Mouse (Mus musculus) right cerebral cortex, adult 18-20 months (tissue): ENCODE data around the gene Cyp2c55.

ENCODE experiments used
- DNase-seq: peaks from one replicate; pipeline ENCODE4 v3.0.0; 2022; ENCODE audit warnings: mixed read lengths

The Cyp2c55 gene

DNA sequence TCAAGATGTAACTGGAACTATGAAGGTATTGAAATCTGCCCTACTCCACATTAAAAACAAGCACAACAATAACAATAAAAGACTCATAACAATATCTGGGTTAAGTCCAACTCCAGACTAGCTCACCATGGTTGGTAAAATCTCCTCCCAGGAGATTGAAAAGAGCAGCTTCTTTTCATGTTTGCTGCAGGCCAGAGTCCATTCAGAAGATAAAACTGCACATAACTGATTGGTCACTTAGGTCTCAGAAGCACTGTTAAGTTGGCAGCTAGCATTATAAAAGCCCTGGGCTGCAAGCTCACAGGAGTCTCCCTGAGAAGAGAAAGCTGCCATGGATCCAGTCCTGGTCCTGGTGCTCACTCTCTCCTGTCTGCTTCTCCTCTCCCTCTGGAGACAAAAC, at the start of gene Cyp2c55:
Gene Cyp2c55, plus strand, starts transcription at position 305 of the 400 bp plus-strand sequence.
- no peak for DNase-seq

DNA sequence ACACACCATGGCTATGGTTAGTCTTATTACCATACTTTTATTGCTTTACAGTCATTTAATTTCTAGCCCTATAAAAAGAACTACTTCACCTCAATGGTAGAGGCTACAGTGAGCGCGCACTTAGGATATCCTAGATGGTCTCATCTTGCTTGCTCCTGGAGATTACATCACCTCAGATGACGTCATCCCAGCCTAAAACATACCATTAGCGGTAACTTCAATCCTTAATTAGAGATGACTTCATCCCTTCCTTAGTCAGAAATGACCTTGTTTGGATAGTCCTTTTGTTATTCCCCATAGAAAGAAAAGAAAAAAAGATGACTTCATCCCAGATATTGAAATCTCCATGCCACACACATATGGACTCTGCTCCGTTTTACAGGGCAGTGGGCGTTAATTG, 36.1 kb upstream of the Cyp2c55 start:
- no peak for DNase-seq

DNA sequence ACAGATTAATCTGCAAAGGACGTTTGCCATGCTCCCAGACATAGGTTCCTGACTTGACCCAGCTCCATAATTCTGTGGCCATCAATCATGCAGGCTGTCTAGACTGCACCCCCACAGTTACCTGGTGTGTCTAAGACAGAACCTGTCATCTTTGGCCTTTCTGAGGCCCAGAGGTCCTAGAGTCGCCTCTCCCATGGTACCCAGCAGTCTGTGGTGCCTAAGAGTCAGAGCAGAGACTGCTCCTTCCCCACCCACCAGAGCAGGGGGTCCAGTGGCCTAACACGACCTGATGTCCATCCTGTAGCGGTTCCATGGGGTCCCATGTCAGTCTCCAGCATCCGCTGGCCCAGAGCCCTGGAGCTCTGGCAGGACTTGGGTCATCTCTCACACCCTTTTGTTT, 34.2 kb upstream of the Cyp2c55 start:
- no peak for DNase-seq

DNA sequence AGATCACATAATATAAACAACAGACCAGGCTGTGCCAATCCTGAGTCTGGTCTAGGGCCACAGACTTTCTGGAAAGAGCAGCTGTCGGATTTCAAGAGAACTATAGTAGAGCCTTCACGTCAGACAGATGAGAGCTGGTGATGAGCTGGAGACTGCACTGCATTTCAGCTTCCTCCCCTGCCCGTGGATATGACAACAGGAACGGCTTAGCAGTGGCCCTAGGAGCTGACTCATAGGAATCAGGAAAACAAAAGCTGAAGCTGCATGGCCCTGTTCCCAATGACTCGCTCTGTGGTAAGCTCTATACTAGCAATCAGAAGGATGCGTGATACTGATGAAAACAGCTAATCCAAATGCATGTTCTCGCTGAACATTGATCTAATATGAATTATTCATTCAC, 33.2 kb upstream of the Cyp2c55 start:
- no peak for DNase-seq

DNA sequence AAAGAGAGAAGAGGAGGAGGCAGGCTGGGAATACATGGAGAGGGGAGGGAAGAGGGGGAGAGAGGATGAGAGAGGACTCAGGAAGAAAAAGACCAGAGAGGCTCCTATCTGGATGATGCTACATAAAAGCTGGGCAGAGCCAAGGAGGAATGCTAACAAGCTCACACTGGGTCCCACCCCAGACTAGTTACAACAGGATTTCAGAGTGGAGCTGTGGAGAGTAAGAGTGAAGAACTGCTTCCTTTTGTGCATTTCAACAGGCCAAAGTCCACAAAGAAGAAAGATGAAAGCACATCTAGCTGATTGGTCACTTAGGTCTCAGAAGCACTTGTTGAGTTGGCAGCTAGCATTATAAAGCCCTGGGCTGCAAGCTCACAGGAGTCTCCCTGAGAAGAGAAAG, 30.6 kb upstream of the Cyp2c55 start:
- no peak for DNase-seq

DNA sequence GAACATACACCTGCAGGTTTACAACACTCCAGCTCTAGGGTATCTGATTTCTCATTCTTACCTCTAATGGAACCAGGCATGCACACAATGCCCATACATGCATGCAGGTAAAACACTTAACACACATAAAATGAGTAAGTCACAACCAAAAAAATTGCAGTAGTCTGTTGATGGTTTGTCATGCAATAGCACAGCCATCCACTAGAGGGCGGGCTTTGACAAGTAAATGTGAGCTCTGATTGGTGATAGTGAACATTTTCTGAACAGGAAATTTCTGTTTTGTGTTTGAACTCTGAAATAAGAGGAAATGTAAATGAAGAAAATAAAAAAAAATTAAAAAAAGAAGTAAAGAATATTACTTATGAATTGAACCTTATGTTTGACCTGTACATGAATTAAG, 24.9 kb upstream of the Cyp2c55 start:
- DNase-seq = peak; percentile 47

DNA sequence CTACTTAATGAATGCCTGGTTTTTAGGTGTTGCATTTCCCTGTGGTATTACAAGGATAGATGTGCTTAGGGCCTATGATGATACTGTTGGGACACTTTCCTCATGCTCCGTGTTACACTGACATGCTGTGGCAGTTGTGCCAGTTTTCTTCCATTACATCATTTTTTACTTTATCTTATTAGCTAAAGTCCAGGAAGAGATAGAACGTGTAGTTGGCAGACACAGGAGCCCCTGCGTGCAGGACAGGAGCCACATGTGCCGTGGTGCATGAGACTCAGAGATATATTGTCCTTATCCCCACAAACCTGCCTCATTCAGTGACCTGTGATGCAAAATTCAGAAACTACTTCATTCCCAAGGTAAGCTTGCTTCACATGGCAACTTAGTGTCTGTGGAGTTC, 8.6 kb upstream of the Cyp2c55 start:
- DNase-seq = no peak

DNA sequence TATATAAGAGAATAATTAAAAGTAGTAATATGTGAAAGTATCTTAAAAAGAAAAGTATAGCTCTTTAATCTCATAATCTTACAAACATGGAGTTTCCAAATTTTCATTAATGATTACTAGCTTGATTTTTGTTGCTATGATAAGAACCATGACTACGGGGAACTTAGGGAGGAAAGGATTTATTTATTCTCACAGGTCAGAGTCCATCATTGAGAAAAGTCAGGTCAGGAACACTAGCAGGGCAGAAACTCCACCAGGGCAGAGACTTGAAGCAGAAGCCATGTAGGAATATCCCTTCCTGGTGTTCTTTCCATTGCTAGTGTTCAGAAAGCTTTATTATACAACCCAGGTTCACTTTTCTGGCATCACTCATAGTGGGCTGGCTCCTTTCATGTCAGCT, 8.1 kb upstream of the Cyp2c55 start:
- DNase-seq = no peak

DNA sequence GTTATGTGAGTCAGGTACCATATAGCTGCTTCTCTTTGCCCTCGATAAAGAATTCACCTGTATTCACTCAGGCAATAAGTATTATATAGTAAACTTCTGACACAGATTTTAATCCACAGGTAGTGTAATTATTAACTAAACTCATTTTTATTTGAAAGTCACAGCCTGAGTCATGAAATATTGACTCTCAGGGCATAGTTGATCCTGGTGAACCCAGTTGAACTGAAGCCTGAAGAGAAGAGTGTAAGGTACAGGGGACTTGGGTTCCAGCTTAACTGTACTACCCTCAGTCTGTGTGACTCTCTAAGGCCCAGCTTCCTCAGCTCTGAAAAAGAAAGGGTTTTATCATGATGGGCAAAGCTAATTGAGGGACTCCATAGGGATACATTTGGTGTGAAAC, 1.7 kb upstream of the Cyp2c55 start:
- no peak for DNase-seq

DNA sequence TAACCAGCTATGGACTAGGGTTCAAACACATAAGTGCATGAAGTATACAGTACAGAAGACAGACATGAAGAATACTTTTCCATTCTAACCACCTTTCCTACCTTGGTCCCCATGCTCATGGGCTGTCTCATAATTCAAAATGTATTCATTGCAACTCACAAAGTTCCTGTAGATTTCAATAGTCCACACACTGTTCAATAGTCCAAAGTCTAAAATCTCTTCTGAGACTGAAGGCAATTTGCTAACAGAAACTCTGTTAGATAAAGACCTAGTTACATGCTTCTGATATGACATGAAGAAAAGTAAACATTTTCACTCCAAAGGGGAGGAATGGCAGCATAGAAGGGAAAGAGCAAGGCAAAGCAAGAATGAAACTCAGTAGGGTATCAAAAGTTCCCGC, 51.1 kb downstream of the Cyp2c55 start:
- no peak for DNase-seq

DNA sequence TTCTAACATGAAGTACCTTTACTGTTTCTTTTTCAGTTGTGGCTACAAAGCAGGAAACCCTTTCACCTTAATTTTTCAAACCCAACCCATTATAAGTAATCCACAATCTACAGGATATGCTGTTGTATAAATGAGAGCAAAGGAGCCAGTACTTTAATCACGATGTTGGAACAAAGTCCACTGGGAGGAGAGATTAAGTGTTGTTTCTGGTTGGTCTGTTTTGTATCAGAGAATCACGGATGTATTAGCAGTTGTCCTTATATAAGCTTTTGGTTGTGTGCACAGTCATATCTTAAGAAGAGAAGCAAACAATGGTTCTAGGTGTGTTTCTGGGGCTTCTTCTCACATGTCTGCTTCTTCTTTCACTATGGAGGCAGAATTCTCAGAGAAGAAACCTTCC, 53.9 kb downstream of the Cyp2c55 start, which contains the start of gene Cyp2c65:
Gene Cyp2c65, plus strand, starts transcription at position 297 of the 400 bp plus-strand sequence.
- DNase-seq = no peak
